Comparison of ENCODE assay signal across 9 mouse cellular contexts in the genomic region with DNA sequence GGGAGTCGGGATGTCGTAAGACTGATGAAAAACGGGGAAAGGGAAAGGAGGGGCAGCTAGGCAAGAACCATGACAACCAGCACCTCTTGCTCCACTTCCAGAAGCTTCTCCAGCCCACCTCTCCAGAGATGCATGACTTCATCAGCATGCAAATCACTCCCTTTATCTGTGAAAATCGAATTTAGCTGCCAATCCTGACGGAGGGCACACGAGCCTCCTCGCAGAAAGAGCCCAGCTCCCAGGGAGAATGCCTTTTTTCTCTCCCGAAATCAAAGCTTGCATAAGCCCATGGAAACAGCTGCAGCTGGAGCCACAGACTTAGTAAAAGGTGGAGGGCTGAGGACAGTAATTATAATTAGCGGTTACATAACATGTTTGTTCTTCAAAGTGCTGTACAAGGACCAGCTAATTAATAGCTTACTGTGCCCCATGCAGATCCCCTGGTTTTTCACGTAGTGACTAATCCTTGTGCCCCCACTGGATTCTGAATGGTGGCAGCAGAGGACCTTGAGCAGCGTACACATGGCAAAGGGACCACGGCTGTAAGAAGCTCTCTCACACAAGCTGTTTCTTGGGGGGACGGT. TPM values are rescaled to one million over a fixed set of nuclear protein-coding genes. Genes with fewer than 3 reads are reported as not detected.
DNase-seq lines count a peak whose midpoint lies in the region; ATAC-seq and TF ChIP-seq lines count a peak whose summit lies in the region.
"Had no signal": no experiment of that assay in that cellular context is flagged by ENCODE, and none has a peak within 500 bp of the region (broad histone marks: within the 10 kb centered on the region; RNA-seq: fewer than 3 reads in every experiment).

No protein-coding gene starts in this region.

- 33% methylated on average over 13 of the region's 13 CpGs for WGBS in lung, postnatal 0 days
- 31% methylated on average over 13 of the region's 13 CpGs for WGBS in hindbrain, embryonic 13.5 days
- 29% methylated on average over 13 of the region's 13 CpGs for WGBS in neural tube, embryonic 13.5 days

- no peaks in the 10 kb centered on the region for H3K27me3 ChIP-seq in lung, postnatal 0 days (replicated peaks; ENCODE audit: insufficient read depth, low read length)
- peaks cover 3% of the 10 kb centered on the region; the same call in 1 of the 2 replicates for H3K27me3 ChIP-seq in hindbrain, embryonic 13.5 days
- no peaks in the 10 kb centered on the region for H3K27me3 ChIP-seq in neural tube, embryonic 13.5 days
- H3K27me3 ChIP-seq: heart, embryonic 15.5 days had no signal

- H3K27ac ChIP-seq in lung, postnatal 0 days (ENCODE audit: low read length) = 0 out of 2 replicates have a peak overlapping the region, but pooled peaks have one; percentile 23
- H3K27ac ChIP-seq in hindbrain, embryonic 13.5 days = peak overlapping the region; percentile 49; the same call in 1 of the 2 replicates
- H3K27ac ChIP-seq in neural tube, embryonic 13.5 days (replicated peaks) = no peak overlapping the region
- H3K27ac ChIP-seq: heart, embryonic 15.5 days had no signal

- H3K9me3 ChIP-seq in lung, postnatal 0 days (ENCODE audit: low read length) = no peaks in the 10 kb centered on the region
- no peaks in the 10 kb centered on the region for H3K9me3 ChIP-seq in hindbrain, embryonic 13.5 days
- H3K9me3 ChIP-seq in neural tube, embryonic 13.5 days = no peaks in the 10 kb centered on the region
- H3K9me3 ChIP-seq: heart, embryonic 15.5 days had no signal

- peak overlapping the region; percentile 20; the same call in 1 of the 2 replicates for H3K4me2 ChIP-seq in lung, postnatal 0 days (replicated peaks; ENCODE audit: low read depth, low read length)
- peak overlapping the region; percentile 46 for H3K4me2 ChIP-seq in hindbrain, embryonic 13.5 days
- H3K4me2 ChIP-seq in neural tube, embryonic 13.5 days = peak overlapping the region; percentile 37
- H3K4me2 ChIP-seq: heart, embryonic 15.5 days had no signal

- no peak for TF ChIP-seq EP300 in lung, postnatal 0 days (IDR thresholded peaks at IDR 0.05)

- H3K9ac ChIP-seq in lung, postnatal 0 days (replicated peaks; ENCODE audit: low read depth) = no peak overlapping the region
- peak overlapping the region; percentile 52; the same call in 1 of the 2 replicates for H3K9ac ChIP-seq in hindbrain, embryonic 13.5 days
- H3K9ac ChIP-seq in neural tube, embryonic 13.5 days = peak overlapping the region; percentile 38; the same call in 1 of the 2 replicates
- H3K9ac ChIP-seq: heart, embryonic 15.5 days had no signal

- peak; percentile 48 for TF ChIP-seq CTCF in lung, postnatal 0 days (IDR thresholded peaks at IDR 0.05)

- no peaks in the 10 kb centered on the region; the same call in 1 of the 2 replicates for H3K4me1 ChIP-seq in lung, postnatal 0 days (ENCODE audit: insufficient read depth, low read depth, low read length)
- H3K4me1 ChIP-seq in hindbrain, embryonic 13.5 days (replicated peaks) = peaks cover 11% of the 10 kb centered on the region
- peaks cover 16% of the 10 kb centered on the region for H3K4me1 ChIP-seq in neural tube, embryonic 13.5 days (replicated peaks)

- no peak; the same call in 1 of the 2 replicates for ATAC-seq in lung, postnatal 0 days
- ATAC-seq in hindbrain, embryonic 13.5 days (ENCODE audit: low FRiP score) = peak; percentile 71
- peak; percentile 71 for ATAC-seq in neural tube, embryonic 13.5 days (ENCODE audit: low read depth)

- DNase-seq in lung, postnatal 0 days (ENCODE audit: low spot score) = peak; percentile 38
- no peak for DNase-seq in lung, postnatal 25 days (ENCODE audit: low spot score)
- peak; percentile 37 to 41 for DNase-seq in layer of hippocampus, postnatal 10 days (ENCODE audit: low spot score in 2 of 2)
- no peak for DNase-seq in cerebellum, adult 9-11 months
- no peak for DNase-seq in Muller cell, postnatal 12 days (ENCODE audit: inconsistent ontology term)
- no peak for DNase-seq in heart, postnatal 4 days

- H3K4me3 ChIP-seq in lung, postnatal 0 days (ENCODE audit: low read depth, low read length) = no peak overlapping the region
- H3K4me3 ChIP-seq in hindbrain, embryonic 13.5 days = peak overlapping the region; percentile 14; the same call in 1 of the 2 replicates
- no peak overlapping the region for H3K4me3 ChIP-seq in neural tube, embryonic 13.5 days
- H3K4me3 ChIP-seq: heart, embryonic 15.5 days had no signal

- no peaks in the 10 kb centered on the region for H3K36me3 ChIP-seq in lung, postnatal 0 days (ENCODE audit: insufficient read depth, low read length)
- H3K36me3 ChIP-seq in hindbrain, embryonic 13.5 days = no peaks in the 10 kb centered on the region
- no peaks in the 10 kb centered on the region for H3K36me3 ChIP-seq in neural tube, embryonic 13.5 days
- H3K36me3 ChIP-seq: heart, embryonic 15.5 days had no signal

RNA-seq across cellular contexts. Expression of a gene that starts 49.9 kb away (rescaled TPM):
- 1.6 and 2.0 TPM in 2 replicates for polyA plus RNA-seq in lung, postnatal 0 days (2015; fragmentation: Nextera tagmentation; extraction: Ambion mirVana)
- polyA plus RNA-seq in hindbrain, embryonic 13.5 days (2015; fragmentation: Nextera tagmentation; extraction: Ambion mirVana) = 1.3 and 1.5 TPM in 2 replicates
- 1 to 10 TPM; 8.2 to 9.0 TPM for total RNA-seq in layer of hippocampus, postnatal 10 days (2021)
- 1.4 and 2.0 TPM in 2 replicates for polyA plus RNA-seq in neural tube, embryonic 13.5 days (2015; fragmentation: Nextera tagmentation; extraction: Ambion mirVana)
- 1 to 10 TPM in 1 of 2 experiments, under 1 TPM in 1; 0.71 to 2.4 TPM for total RNA-seq in heart, postnatal 4 days (2021)

Comparison
In these comparisons a context has a peak if more than half of its experiments do, and no peak if none do; other contexts are left out.
1. DNase-seq: peak in lung, postnatal 0 days (single experiment) and layer of hippocampus, postnatal 10 days (2 of 2); none in lung, postnatal 25 days (single experiment), cerebellum, adult 9-11 months (single experiment), Muller cell, postnatal 12 days (single experiment) and heart, postnatal 4 days (single experiment).
2. Peak in every context shown above with its lines, with median percentiles within 50 percentile points of each other: H3K4me2 ChIP-seq.